Mouse (Mus musculus): ENCODE measurements around the gene Dbt. TPM values are rescaled to one million over a fixed set of nuclear protein-coding genes. Genes with fewer than 3 reads are reported as not detected.

Dbt gene
- total and polyA plus RNA-seq, 3 experiments: 12.7 to 13.2 TPM; not detected in 1

DNA sequence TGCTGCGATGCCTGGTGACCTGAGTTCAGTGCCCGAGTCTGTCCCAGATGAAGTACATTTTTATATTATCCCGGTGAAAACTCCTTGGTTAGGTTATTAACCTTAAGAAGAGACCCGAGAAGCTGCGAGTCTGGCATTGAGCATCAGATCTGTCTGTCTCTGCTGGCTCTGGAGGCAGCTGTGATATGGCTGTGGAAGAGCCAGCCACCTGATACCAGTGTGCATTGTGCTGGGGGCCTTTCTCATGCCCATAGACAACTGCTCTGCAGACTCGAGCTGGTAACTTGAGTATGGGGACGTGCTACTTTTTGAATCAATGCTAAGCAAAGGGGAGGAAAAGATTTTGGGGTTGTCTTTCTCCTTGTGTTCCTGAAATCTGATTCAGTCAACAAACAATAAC lies 35.5 kb upstream of the Dbt start:
- H3K4me1 ChIP-seq (ENCODE audit: control insufficient read depth in 1 of 2, insufficient read depth in 2 of 2, low read length in 2 of 2): peaks cover 0 to 2% of the 10 kb centered on the region in 2 experiments; a peak in 2 of 4 replicates
- no peak overlapping the region for H3K4me3 ChIP-seq (ENCODE audit: control insufficient read depth in 1 of 2, insufficient read depth in 1 of 2, low read depth in 2 of 2, low read length in 2 of 2)
- H3K79me2 ChIP-seq (ENCODE audit: control insufficient read depth, insufficient read depth, low read length, poor library complexity): no peaks in the 10 kb centered on the region
- no peaks in the 10 kb centered on the region for H3K9me3 ChIP-seq (replicated peaks; ENCODE audit: insufficient read depth, low read length)
- H3K9ac ChIP-seq (ENCODE audit: control insufficient read depth, low read depth, low read length, poor library complexity, severe bottlenecking): no peak overlapping the region
- H3K27me3 ChIP-seq (ENCODE audit: control insufficient read depth in 1 of 2, insufficient read depth in 2 of 2, low read length in 2 of 2): peaks cover 0 to 1% of the 10 kb centered on the region in 2 experiments; a peak in 2 of 4 replicates
- TF ChIP-seq MYC (IDR thresholded peaks at IDR 0.05; ENCODE audit: low read depth, low read length): no peak
- TF ChIP-seq POLR2AphosphoS2 (IDR thresholded peaks at IDR 0.05; ENCODE audit: low read length): no peak
- TF ChIP-seq USF1 (IDR thresholded peaks at IDR 0.05; ENCODE audit: low read depth, low read length): no peak
- no peak for TF ChIP-seq NELFE (IDR thresholded peaks at IDR 0.05; ENCODE audit: low read depth, low read length)
- no peak for TF ChIP-seq ZC3H11A (IDR thresholded peaks at IDR 0.05; ENCODE audit: low read depth, low read length)
- TF ChIP-seq SMC3 (IDR thresholded peaks at IDR 0.05; ENCODE audit: low read depth, low read length): no peak
- no peak for TF ChIP-seq EP300 (IDR thresholded peaks at IDR 0.05; ENCODE audit: low read depth in 1 of 2, low read length in 2 of 2)
- TF ChIP-seq TCF12 (IDR thresholded peaks at IDR 0.05; ENCODE audit: low read depth, low read length): no peak
- TF ChIP-seq ZKSCAN1 (IDR thresholded peaks at IDR 0.05; ENCODE audit: low read depth, low read length): no peak
- TF ChIP-seq ELF1 (IDR thresholded peaks at IDR 0.05; ENCODE audit: low read depth, low read length): no peak
- no peak overlapping the region for H3K27ac ChIP-seq (ENCODE audit: control insufficient read depth, low read depth, low read length)
- peaks cover 0 to under 1% of the 10 kb centered on the region in 2 experiments; a peak in 1 of 4 replicates for H3K36me3 ChIP-seq (ENCODE audit: control insufficient read depth in 1 of 2, insufficient read depth in 2 of 2, low read length in 2 of 2)
- no peak for DNase-seq (ENCODE audit: low read depth, low spot score)

DNA sequence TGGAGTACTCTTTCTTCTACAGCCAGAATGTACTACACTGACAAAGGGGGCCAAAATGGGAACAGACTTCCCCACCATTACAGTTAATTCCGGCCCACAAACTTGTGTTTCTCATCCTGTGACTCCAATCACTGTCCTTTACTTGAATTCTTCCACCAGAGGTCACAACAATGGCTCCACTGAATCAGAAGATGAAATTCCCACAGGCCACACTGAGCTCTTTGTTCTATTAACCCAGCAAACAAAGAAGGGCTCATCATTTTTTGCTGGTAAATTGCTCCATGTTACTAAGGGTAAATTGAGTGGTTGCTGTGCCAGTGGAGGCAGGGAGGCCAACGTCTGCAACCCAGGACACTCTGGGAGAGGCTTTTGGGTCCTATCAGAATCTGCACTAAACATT lies 32.8 kb upstream of the Dbt start:
- Histone ChIP-seq H3K4me1 (ENCODE audit: control insufficient read depth in 1 of 2, insufficient read depth in 2 of 2, low read length in 2 of 2) (peaks cover 0 to 16% of the 10 kb centered on the region in 2 experiments; a peak in 2 of 4 replicates), H3K27me3 (ENCODE audit: control insufficient read depth in 1 of 2, insufficient read depth in 2 of 2, low read length in 2 of 2) (peaks cover 0 to 1% of the 10 kb centered on the region in 2 experiments; a peak in 1 of 4 replicates), H3K9ac (ENCODE audit: control insufficient read depth, low read depth, low read length, poor library complexity, severe bottlenecking) (no peak overlapping the region), H3K36me3 (ENCODE audit: control insufficient read depth in 1 of 2, insufficient read depth in 2 of 2, low read length in 2 of 2) (peaks cover 0 to 16% of the 10 kb centered on the region in 2 experiments; a peak in 2 of 4 replicates), H3K79me2 (ENCODE audit: control insufficient read depth, insufficient read depth, low read length, poor library complexity) (no peaks in the 10 kb centered on the region), H3K9me3 (replicated peaks; ENCODE audit: insufficient read depth, low read length) (no peaks in the 10 kb centered on the region), H3K4me3 (ENCODE audit: control insufficient read depth in 1 of 2, insufficient read depth in 1 of 2, low read depth in 2 of 2, low read length in 2 of 2) (no peak overlapping the region), H3K27ac (ENCODE audit: control insufficient read depth, low read depth, low read length) (no peak overlapping the region)
- DNase-seq (ENCODE audit: low read depth, low spot score): no peak
- TF ChIP-seq E2F4 (IDR thresholded peaks at IDR 0.05; ENCODE audit: borderline replicate concordance, low read depth, low read length) (no peak), JUND (IDR thresholded peaks at IDR 0.05; ENCODE audit: low read depth, low read length) (no peak), NRF1 (IDR thresholded peaks at IDR 0.05; ENCODE audit: insufficient read depth, low read depth, low read length, poor library complexity, severe bottlenecking) (no peak), CHD1 (IDR thresholded peaks at IDR 0.05; ENCODE audit: low read depth, low read length) (no peak), POLR2AphosphoS2 (IDR thresholded peaks at IDR 0.05; ENCODE audit: low read length) (no peak), HCFC1 (IDR thresholded peaks at IDR 0.05; ENCODE audit: low read depth, low read length) (no peak), BHLHE40 (IDR thresholded peaks at IDR 0.05; ENCODE audit: borderline replicate concordance, low read depth, low read length) (no peak), USF2 (IDR thresholded peaks at IDR 0.05; ENCODE audit: borderline replicate concordance in 1 of 2, insufficient read depth in 1 of 2, low read depth in 1 of 2, low read length in 2 of 2) (no peak), MYB (IDR thresholded peaks at IDR 0.05; ENCODE audit: low read depth, low read length) (no peak), CHD2 (IDR thresholded peaks at IDR 0.05; ENCODE audit: low read length) (no peak), SIN3A (IDR thresholded peaks at IDR 0.05; ENCODE audit: low read length) (no peak), RAD21 (IDR thresholded peaks at IDR 0.05; ENCODE audit: low read depth, low read length) (no peak), GABPA (IDR thresholded peaks at IDR 0.05; ENCODE audit: low read depth, low read length) (no peak), GATA1 (IDR thresholded peaks at IDR 0.05; ENCODE audit: low read depth, low read length) (no peak), ZMIZ1 (IDR thresholded peaks at IDR 0.05; ENCODE audit: low read depth, low read length) (no peak), ZC3H11A (IDR thresholded peaks at IDR 0.05; ENCODE audit: low read depth, low read length) (no peak), NELFE (IDR thresholded peaks at IDR 0.05; ENCODE audit: low read depth, low read length) (no peak)
